Mouse (Mus musculus): ENCODE results near the gene Vmn1r125.
"Not testable (repeated sequence)": the region's sequence is repeated elsewhere in the genome, so short reads cannot be mapped to it uniquely, and the experiment has no call there.

Vmn1r125 gene

GRCm38 (mm10) chr7:21271879-21272278 lies at the start of gene Vmn1r125:
Gene Vmn1r125, plus strand, starts transcription at chr7:21272179.
- DNase-seq = not testable (repeated sequence)

GRCm38 (mm10) chr7:21260517-21260916 lies 11.5 kb upstream of the Vmn1r125 start, which contains the start of gene Vmn1r124:
Gene Vmn1r124, minus strand, starts transcription at chr7:21260617.
- not testable (repeated sequence) for DNase-seq

GRCm38 (mm10) chr7:21301367-21301766 lies 29.4 kb downstream of the Vmn1r125 start, which contains the start of gene Vmn1r126:
Gene Vmn1r126, minus strand, starts transcription at chr7:21301467.
- DNase-seq = not testable (repeated sequence)

GRCm38 (mm10) chr7:21319761-21320160 lies 47.8 kb downstream of the Vmn1r125 start, which contains the start of gene Vmn1r127:
Gene Vmn1r127, minus strand, starts transcription at chr7:21319861.
- not testable (repeated sequence) for DNase-seq
